Mouse (Mus musculus) heart, embryonic 13.5 days (tissue): ENCODE results near the gene Snai3. TPM values are rescaled to one million over a fixed set of nuclear protein-coding genes. Genes with fewer than 3 reads are reported as not detected.

Experiments used
- ATAC-seq: fragments of 200-750 bp; cut with Nextera tagmentation; 2 replicates; pipeline ENCODE4 v1.8.0; 2017; ENCODE audit warnings: moderate TSS enrichment; ENCODE audit not compliant: insufficient number of reproducible peaks, low FRiP score, low TSS enrichment; ENCODE audit errors: extremely low read depth
- H3K27ac ChIP-seq: fragments of 300-500 bp; sonication (generic); replicated peaks from 2 replicates; pipeline ENCODE4 v1.5.1; 2015; ENCODE audit warnings: moderate library complexity, mild to moderate bottlenecking, inconsistent platforms
- H3K27me3 ChIP-seq: fragments of 300-500 bp; sonication (generic); replicated peaks from 2 replicates; pipeline ENCODE4 v1.6.1; 2015; ENCODE audit warnings: mild to moderate bottlenecking, inconsistent platforms
- H3K36me3 ChIP-seq: fragments of 300-500 bp; sonication (generic); 2 replicates; pipeline ENCODE4 v1.6.1; 2015; ENCODE audit warnings: mild to moderate bottlenecking, inconsistent platforms
- H3K4me1 ChIP-seq: fragments of 300-500 bp; sonication (generic); 2 replicates; pipeline ENCODE4 v1.6.1; 2015; ENCODE audit warnings: inconsistent platforms
- H3K4me2 ChIP-seq: fragments of 300-500 bp; sonication (generic); 2 replicates; pipeline ENCODE4 v1.6.1; 2015; ENCODE audit warnings: inconsistent platforms, mild to moderate bottlenecking, moderate library complexity
- H3K4me3 ChIP-seq: fragments of 300-500 bp; sonication (generic); 2 replicates; pipeline ENCODE4 v1.5.1; 2015; ENCODE audit warnings: moderate library complexity, mild to moderate bottlenecking, inconsistent platforms
- H3K9ac ChIP-seq: fragments of 300-500 bp; sonication (generic); 2 replicates; pipeline ENCODE4 v1.6.1; 2015; ENCODE audit warnings: inconsistent platforms, mild to moderate bottlenecking, moderate library complexity
- H3K9me3 ChIP-seq: fragments of 300-500 bp; sonication (generic); 2 replicates; pipeline ENCODE4 v1.6.1; 2016; ENCODE audit warnings: inconsistent platforms
- WGBS: fragments of 180-500 bp; shearing (Covaris S2); methylation state at CpG from one replicate; pipeline ENCODE4 v1.1.7; 2015; ENCODE audit warnings: mixed read lengths; 5-methylcytosine and 5-hydroxymethylcytosine counted together
- polyA plus RNA-seq: library from polyadenylated mRNA; unstranded; fragments of >200 nt; fragmentation: Nextera tagmentation; extraction: Ambion mirVana; gene quantifications from 2 replicates; pipeline ENCODE4 v1.2.1, GENCODE M21; 2015

Gene Snai3
- polyA plus RNA-seq, 1 experiment from 2014 or later, result 2.4 TPM

DNA sequence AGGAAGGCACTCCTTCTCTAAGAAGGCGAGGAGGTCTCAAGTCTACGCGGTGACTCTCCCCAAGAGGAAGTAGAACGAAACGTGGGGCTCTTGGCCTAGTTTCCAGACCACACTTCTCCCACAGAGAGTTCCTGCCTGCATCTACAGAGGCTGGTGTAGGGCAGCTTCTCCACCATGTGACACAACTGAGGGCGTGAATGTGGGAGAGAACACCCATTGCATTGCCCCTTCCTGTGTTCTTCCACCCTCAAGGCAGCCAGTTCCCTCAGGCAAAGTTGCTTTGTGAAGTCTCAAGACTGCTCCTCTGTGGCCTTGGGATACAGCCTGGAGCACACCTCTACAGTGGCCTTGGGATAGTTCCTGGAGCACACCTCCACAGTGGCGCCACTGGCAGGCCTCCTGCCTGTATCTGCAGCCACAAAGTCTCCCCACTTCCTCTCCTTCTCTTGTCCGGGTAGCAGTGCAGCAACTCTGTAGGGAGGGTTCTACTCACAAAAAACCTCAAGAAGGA is 13.4 kb upstream of the Snai3 start:
- peak overlapping the region; percentile 98 for H3K9ac ChIP-seq
- no peak for ATAC-seq
- H3K27me3 ChIP-seq, result no peaks in the 10 kb centered on the region
- 79% methylated on average over 8 of the region's 8 CpGs for WGBS
- H3K4me2 ChIP-seq, result peak overlapping the region; percentile 92
- 0 out of 2 replicates have a peak overlapping the region, but pooled peaks have one; percentile 90 for H3K27ac ChIP-seq
- peak overlapping the region; percentile 99; the same call in 1 of the 2 replicates for H3K4me3 ChIP-seq
- no peaks in the 10 kb centered on the region for H3K9me3 ChIP-seq
- peaks cover 63% of the 10 kb centered on the region for H3K36me3 ChIP-seq
- peaks cover 25% of the 10 kb centered on the region for H3K4me1 ChIP-seq

DNA sequence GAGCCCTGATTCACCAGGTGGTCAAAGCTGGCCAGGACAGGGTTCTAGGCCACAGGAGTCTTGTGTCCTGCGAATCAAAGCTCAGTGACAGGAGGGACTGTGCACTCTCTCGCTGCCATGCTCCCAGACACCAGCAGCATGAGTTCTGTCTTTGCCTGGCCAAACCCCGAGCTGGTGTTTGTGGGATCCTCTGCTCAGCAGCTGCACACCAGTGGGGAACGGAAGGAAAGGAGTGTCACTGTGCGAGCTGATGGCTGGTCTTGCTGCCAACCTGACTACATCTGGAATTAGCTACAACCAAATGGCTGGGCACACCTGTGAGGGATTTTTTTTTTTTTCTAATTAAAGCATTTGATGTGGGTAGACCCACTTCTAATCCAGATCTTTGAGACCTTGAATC is 10.2 kb upstream of the Snai3 start:
- 81% methylated on average over 5 of the region's 5 CpGs for WGBS
- no peak overlapping the region for H3K4me3 ChIP-seq
- no peak overlapping the region for H3K4me2 ChIP-seq
- H3K4me1 ChIP-seq, result peaks cover 16% of the 10 kb centered on the region
- no peaks in the 10 kb centered on the region for H3K9me3 ChIP-seq
- ATAC-seq, result no peak
- no peak overlapping the region for H3K27ac ChIP-seq
- peaks cover 80% of the 10 kb centered on the region for H3K36me3 ChIP-seq
- H3K27me3 ChIP-seq, result no peaks in the 10 kb centered on the region
- no peak overlapping the region for H3K9ac ChIP-seq

DNA sequence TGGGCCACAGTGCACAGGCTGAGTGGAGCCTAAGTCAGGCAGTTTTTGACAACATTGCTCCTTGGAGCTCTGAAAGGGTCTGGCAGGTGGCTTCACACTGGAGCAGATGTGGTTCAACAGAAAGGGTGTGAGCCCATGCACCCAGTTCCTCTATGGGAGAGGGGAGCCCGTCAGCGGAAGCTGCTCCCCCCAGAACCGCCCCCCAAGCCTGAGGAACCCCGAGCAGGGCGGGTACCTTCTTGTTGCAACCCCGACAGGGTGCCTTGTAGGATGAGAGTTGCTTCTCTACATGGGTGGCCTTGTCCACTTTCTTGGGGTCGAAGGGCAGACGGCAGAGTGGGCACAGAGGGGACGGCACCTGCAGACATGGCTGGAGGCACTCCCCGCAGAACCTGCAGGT is 9.4 kb upstream of the Snai3 start:
- H3K9me3 ChIP-seq, result no peaks in the 10 kb centered on the region
- WGBS, result 87% methylated on average over 10 of the region's 10 CpGs
- H3K4me3 ChIP-seq, result no peak overlapping the region
- no peak for ATAC-seq
- H3K27me3 ChIP-seq, result no peaks in the 10 kb centered on the region
- H3K4me2 ChIP-seq, result no peak overlapping the region
- H3K9ac ChIP-seq, result no peak overlapping the region
- peaks cover 16% of the 10 kb centered on the region for H3K4me1 ChIP-seq
- no peak overlapping the region for H3K27ac ChIP-seq
- peaks cover 87% of the 10 kb centered on the region for H3K36me3 ChIP-seq

DNA sequence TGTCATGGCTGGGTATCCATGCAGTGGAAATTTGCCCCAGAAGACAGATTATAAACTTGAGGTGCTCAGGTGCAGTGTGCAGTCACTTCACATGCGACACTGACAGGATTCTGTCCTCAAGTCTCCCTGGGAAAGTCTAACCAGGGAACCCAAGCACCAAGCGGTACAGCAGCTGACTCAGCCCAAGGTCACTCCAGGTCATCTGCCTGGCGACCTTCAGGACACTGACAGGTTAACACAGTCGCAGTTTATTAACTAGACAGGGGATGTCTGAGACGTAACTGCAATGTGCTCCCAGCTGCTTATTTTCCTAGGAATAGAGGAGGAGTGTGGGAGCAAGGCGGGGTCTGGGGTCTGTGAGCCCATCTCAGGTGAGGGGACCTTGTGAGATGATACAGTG is 8.9 kb upstream of the Snai3 start:
- no peak for ATAC-seq
- H3K36me3 ChIP-seq, result peaks cover 87% of the 10 kb centered on the region
- H3K27me3 ChIP-seq, result no peaks in the 10 kb centered on the region
- WGBS, result 58% methylated on average over 6 of the region's 6 CpGs
- peaks cover 16% of the 10 kb centered on the region for H3K4me1 ChIP-seq
- H3K9me3 ChIP-seq, result no peaks in the 10 kb centered on the region
- H3K27ac ChIP-seq, result no peak overlapping the region
- no peak overlapping the region for H3K4me3 ChIP-seq
- H3K9ac ChIP-seq, result no peak overlapping the region
- no peak overlapping the region for H3K4me2 ChIP-seq

DNA sequence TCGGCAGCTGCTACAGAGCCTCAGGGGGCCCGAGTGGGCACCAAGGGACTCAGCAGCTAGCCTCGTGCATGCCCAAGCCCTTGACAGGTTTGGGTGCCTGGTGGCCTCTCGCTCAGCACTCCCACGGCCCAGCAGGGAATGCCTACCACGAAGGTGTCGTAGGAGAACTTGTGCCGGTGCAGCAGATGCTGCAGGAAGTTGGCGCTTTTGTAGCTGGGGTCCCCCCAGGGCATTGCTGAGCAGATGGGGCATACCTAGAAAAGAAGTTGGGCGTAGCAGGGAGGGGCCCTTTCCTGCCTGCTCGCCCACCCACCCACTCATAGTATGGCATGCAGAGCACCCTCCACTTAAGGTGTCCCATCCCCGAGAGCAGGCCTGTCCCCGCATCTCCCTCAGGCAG is 7.3 kb upstream of the Snai3 start:
- Histone ChIP-seq H3K9me3 (no peaks in the 10 kb centered on the region), H3K27me3 (no peaks in the 10 kb centered on the region), H3K4me1 (peaks cover 25% of the 10 kb centered on the region), H3K9ac (no peak overlapping the region), H3K4me3 (no peak overlapping the region), H3K36me3 (peaks cover 73% of the 10 kb centered on the region), H3K4me2 (no peak overlapping the region), H3K27ac (no peak overlapping the region)
- ATAC-seq, result no peak
- 89% methylated on average over 13 of the region's 13 CpGs for WGBS

DNA sequence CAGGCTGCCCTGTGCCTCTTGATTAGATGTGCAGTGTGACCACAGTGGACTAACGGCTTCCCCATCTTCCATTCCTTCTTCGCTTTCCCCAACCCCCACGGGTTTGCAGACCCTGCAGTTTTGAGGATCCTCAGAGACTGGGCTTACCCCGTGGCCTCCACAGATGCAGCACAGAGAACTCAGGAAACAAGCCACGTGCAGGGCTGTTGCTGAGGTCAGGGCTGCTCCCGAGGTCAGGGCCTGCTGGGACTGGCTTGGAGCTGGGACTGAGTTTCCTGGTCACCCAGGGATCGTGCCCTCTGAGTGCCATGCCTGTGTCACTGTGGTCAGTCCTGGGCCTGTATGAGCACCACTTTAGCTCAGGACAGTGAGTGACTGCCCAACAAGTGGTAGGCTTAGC is 4.5 kb upstream of the Snai3 start:
- H3K4me1 ChIP-seq, result peaks cover 52% of the 10 kb centered on the region
- no peak for ATAC-seq
- no peak overlapping the region for H3K4me3 ChIP-seq
- H3K27me3 ChIP-seq, result peaks cover 26% of the 10 kb centered on the region
- no peak overlapping the region for H3K27ac ChIP-seq
- H3K36me3 ChIP-seq, result peaks cover 50% of the 10 kb centered on the region
- no peaks in the 10 kb centered on the region for H3K9me3 ChIP-seq
- H3K4me2 ChIP-seq, result no peak overlapping the region
- 59% methylated on average over 7 of the region's 7 CpGs for WGBS
- H3K9ac ChIP-seq, result no peak overlapping the region

DNA sequence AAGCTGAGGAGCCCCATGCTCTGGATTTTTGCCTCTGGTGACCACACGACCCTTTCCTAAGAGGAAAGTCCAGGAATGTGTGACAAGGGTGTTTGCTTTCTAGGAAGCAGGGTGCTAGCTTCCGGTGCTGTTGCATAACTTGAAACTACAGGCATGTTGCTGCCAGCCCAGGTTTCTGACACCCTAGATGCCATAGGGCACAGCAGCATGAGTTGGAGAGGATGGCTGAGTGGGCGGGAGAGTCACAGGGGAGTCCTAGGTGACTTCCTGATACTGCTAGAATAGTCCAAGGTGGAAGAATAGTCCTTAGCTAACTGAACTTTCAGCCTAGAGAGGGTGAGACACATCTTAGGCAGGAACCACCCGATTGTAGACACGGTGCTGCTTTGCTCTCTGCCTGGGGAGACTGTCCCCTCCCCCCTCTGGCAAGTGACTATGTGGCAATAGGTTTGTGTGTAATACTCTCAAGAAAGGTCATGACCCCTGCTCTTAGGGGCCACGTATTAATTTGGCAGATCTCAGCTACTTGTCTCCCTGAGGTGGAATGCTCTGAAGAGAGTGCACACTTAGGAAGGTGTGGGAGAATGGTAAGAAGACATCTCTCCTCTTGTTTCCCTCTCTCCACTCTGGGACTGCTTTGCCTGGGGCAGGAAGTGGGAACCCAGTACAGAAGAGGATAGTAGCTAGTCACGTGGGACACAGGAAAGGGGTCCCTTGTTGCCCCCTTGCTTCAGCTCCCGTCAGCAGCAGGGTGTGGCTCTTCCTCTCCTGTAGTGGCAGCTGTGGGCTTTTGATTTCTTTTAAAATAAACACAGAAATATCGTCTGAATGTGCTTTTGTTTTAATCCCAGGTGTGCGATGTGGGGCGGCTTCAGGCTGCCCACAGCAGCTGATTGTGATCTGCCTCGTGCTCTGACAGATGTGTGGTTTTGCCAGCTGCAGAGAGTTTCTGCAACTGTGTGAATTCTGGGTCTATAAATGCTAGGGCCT is 3.4 kb upstream of the Snai3 start:
- 41% methylated on average over 12 of the region's 12 CpGs for WGBS
- H3K4me3 ChIP-seq, result no peak overlapping the region
- no peak for ATAC-seq

DNA sequence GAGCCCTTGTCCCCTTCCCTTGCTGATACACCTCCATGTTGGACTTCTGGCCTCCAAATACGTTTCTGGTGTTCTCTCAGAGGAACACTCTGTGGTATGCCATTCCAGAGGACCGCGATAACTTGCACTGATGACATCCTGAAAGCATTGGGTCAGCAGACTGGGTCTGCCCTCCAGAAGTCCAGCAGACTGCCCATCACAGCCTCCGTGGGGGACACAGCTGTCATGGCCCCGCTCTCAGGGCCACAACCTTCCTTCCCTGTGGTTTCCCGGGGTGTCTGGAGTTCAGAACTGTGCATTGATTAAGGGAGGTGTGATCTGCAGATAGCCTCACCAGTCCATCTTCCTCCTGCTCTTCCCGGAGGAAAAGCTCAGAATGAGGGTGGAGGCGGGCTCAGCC is 2.0 kb upstream of the Snai3 start:
- H3K9me3 ChIP-seq, result no peaks in the 10 kb centered on the region
- 60% methylated on average over 8 of the region's 8 CpGs for WGBS
- no peak overlapping the region for H3K9ac ChIP-seq
- H3K4me1 ChIP-seq, result peaks cover 63% of the 10 kb centered on the region
- peaks cover 25% of the 10 kb centered on the region for H3K36me3 ChIP-seq
- no peak overlapping the region for H3K4me2 ChIP-seq
- H3K27ac ChIP-seq, result no peak overlapping the region
- peaks cover 50% of the 10 kb centered on the region for H3K27me3 ChIP-seq
- no peak for ATAC-seq
- H3K4me3 ChIP-seq, result no peak overlapping the region

More for the DNA sequence above, 3.4 kb upstream of the Snai3 start:
- H3K9me3 ChIP-seq, result no peaks in the 10 kb centered on the region
- H3K27ac ChIP-seq, result no peak overlapping the region
- H3K9ac ChIP-seq, result peak overlapping the region; percentile 50; the same call in 1 of the 2 replicates
- peaks cover 60% of the 10 kb centered on the region for H3K4me1 ChIP-seq
- H3K36me3 ChIP-seq, result peaks cover 40% of the 10 kb centered on the region
- H3K27me3 ChIP-seq, result peaks cover 35% of the 10 kb centered on the region
- no peak overlapping the region for H3K4me2 ChIP-seq

DNA sequence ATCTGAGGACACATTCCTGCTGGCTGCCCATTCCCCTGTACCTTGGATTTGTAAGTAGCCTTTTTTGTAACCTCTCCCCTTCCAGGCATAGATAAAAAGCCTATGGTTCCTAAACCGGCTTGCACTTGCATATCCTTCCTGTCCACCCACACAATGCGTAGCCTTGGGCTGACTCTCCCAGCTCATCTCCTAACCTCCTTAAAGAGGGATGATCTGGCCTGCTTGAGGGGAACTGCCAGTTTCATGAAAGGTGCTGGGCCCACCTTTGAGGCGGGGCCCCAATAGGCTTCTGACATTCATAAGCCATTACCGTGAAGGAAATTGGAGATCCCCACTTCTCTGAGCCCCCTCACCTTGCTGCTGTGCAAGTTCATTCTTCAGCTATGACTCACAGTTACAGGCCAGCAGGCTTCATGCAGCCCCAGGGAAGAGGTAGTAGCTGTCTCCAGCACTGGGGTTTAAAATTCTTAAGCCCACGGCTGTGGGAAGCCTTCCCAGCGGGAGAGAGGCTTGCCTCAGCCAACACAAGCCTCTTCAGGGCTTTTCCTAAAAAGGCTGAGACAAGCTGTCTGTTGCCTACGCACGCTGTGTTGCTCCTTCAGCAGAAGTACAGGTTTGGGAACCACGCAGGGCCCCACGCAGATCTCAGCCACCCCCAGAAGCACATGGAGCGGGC is 1.1 kb upstream of the Snai3 start:
- Histone ChIP-seq H3K9ac (0 out of 2 replicates have a peak overlapping the region, but pooled peaks have one; percentile 21), H3K27me3 (peaks cover 59% of the 10 kb centered on the region), H3K36me3 (peaks cover 16% of the 10 kb centered on the region), H3K9me3 (no peaks in the 10 kb centered on the region), H3K4me1 (peaks cover 69% of the 10 kb centered on the region), H3K4me2 (no peak overlapping the region), H3K4me3 (no peak overlapping the region), H3K27ac (no peak overlapping the region)
- ATAC-seq, result no peak
- WGBS, result 62% methylated on average over 11 of the region's 11 CpGs

DNA sequence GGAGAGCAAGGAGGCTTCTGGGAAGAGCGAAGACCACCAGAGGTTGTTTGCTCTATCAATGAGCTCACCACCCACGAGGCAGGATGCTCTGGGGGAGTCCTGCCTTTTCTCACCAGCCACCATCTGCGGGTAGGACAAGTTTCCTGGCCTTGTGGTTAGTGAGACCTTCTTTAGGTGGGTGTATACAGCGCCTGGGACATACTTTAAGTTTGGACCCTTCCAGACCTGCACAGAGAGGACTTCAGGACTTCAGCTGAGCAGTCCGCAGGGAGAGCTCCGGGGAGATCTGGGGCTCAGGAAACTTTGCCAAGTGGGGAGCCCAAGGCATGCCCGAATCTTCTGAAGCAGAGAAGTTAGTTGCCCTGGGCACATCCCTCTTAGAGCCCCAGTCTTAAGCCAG is 543 bp downstream of the Snai3 start:
- Histone ChIP-seq H3K4me1 (peaks cover 67% of the 10 kb centered on the region), H3K9me3 (no peaks in the 10 kb centered on the region), H3K4me3 (peak overlapping the region; percentile 52), H3K27ac (no peak overlapping the region), H3K36me3 (peaks cover under 1% of the 10 kb centered on the region; the same call in 1 of the 2 replicates), H3K27me3 (peaks cover 66% of the 10 kb centered on the region), H3K9ac (peak overlapping the region; percentile 77), H3K4me2 (peak overlapping the region; percentile 76)
- 32% methylated on average over 7 of the region's 7 CpGs for WGBS
- no peak for ATAC-seq

DNA sequence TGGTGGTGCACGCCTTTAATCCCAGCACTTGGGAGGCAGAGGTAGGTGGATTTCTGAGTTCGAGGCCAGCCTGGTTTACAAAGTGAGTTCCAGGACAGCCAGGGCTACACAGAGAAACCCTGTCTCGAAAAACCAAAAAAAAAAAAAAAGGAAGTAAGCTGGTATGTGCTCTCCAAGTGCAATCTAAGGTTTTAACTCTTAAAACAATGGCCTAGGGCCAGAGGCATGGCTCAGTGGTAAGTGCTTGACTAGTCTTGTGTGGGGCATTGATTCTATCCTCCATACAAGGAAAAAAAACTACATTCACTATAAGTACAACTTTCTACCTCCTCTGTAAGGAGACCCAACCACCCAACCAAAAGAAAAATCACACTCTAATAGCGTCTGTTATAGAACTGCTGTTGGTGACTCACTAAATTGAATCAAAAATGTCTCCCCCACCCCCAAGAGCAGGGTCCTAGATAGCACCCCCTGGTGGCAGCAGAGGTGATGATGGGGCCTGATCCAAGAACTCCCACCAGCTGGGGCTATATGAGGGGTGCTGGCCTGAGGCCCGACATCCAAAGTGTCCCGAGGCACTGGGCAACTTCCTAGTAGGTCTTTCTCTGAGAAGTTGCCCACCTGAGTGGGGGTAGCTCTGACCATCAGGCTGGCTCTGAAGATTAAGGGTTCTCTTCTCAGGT is 1.2 kb downstream of the Snai3 start:
- Histone ChIP-seq H3K4me2 (peak overlapping the region; percentile 76), H3K9ac (no peak overlapping the region; the same call in 1 of the 2 replicates), H3K36me3 (no peaks in the 10 kb centered on the region), H3K27me3 (peaks cover 66% of the 10 kb centered on the region), H3K4me1 (peaks cover 60% of the 10 kb centered on the region), H3K4me3 (no peak overlapping the region), H3K9me3 (no peaks in the 10 kb centered on the region), H3K27ac (no peak overlapping the region)
- 54% methylated on average over 6 of the region's 6 CpGs for WGBS
- ATAC-seq, result no peak
